Mouse (Mus musculus) hindbrain, embryonic 15.5 days (tissue): Measurements from ENCODE around the gene Lypd6b. TPM values are rescaled to one million over a fixed set of nuclear protein-coding genes. Genes with fewer than 3 reads are reported as not detected.

Experiments
- ATAC-seq: fragments of 200-750 bp; cut with Nextera tagmentation; 2 replicates; pipeline ENCODE4 v1.8.0; 2017; ENCODE audit warnings: low read depth, moderate number of reproducible peaks, moderate TSS enrichment; ENCODE audit not compliant: low FRiP score
- H3K27ac ChIP-seq: fragments of 300-500 bp; sonication (generic); replicated peaks from 2 replicates; pipeline ENCODE4 v1.5.1; 2015; ENCODE audit warnings: mild to moderate bottlenecking, inconsistent platforms
- H3K27me3 ChIP-seq: fragments of 300-500 bp; sonication (generic); 2 replicates; pipeline ENCODE4 v1.6.1; 2015; ENCODE audit warnings: control low read depth, inconsistent platforms
- H3K36me3 ChIP-seq: fragments of 300-500 bp; sonication (generic); 2 replicates; pipeline ENCODE4 v1.6.1; 2015; ENCODE audit warnings: control low read depth, inconsistent platforms
- H3K4me1 ChIP-seq: fragments of 300-500 bp; sonication (generic); replicated peaks from 2 replicates; pipeline ENCODE4 v1.6.1; 2015; ENCODE audit warnings: control low read depth, inconsistent platforms
- H3K4me2 ChIP-seq: fragments of 300-500 bp; sonication (generic); 2 replicates; pipeline ENCODE4 v1.6.1; 2015; ENCODE audit warnings: moderate library complexity, mild to moderate bottlenecking, inconsistent platforms
- H3K4me3 ChIP-seq: fragments of 300-500 bp; sonication (generic); 2 replicates; pipeline ENCODE4 v1.5.1; 2015; ENCODE audit warnings: mild to moderate bottlenecking, inconsistent platforms
- H3K9ac ChIP-seq: fragments of 300-500 bp; sonication (generic); 2 replicates; pipeline ENCODE4 v1.6.1; 2015; ENCODE audit warnings: inconsistent platforms
- H3K9me3 ChIP-seq: fragments of 300-500 bp; sonication (generic); 2 replicates; pipeline ENCODE4 v1.6.1; 2016; ENCODE audit warnings: control low read depth, inconsistent platforms
- WGBS: fragments of 180-500 bp; shearing (Covaris S2); methylation state at CpG from one replicate; pipeline ENCODE4 v1.1.7; 2015; 5-methylcytosine and 5-hydroxymethylcytosine counted together
- polyA plus RNA-seq: library from polyadenylated mRNA; unstranded; fragments of >200 nt; fragmentation: Nextera tagmentation; extraction: Ambion mirVana; gene quantifications from 2 replicates; pipeline ENCODE4 v1.2.1, GENCODE M21; 2015

The Lypd6b gene
- polyA plus RNA-seq, 1 experiment from 2014 or later, result 12.8 TPM

- 85% methylated on average over 4 of the region's 4 CpGs for WGBS
- Histone ChIP-seq H3K9ac (no peak overlapping the region), H3K9me3 (no peaks in the 10 kb centered on the region), H3K4me1 (0 out of 2 replicates have a peak, but pooled peaks cover 3% of the 10 kb centered on the region), H3K4me3 (no peak overlapping the region), H3K4me2 (no peak overlapping the region), H3K36me3 (no peaks in the 10 kb centered on the region), H3K27ac (no peak overlapping the region), H3K27me3 (no peaks in the 10 kb centered on the region)
- no peak for ATAC-seq
Measured at GRCm38 (mm10) chr2:49886209-49886608, 98.7 kb downstream of the Lypd6b start.

GRCm38 (mm10) chr2:49888346-49888745 lies 100.9 kb downstream of the Lypd6b start:
- 59% methylated on average over 4 of the region's 4 CpGs for WGBS
- Histone ChIP-seq H3K9ac (no peak overlapping the region), H3K4me1 (0 out of 2 replicates have a peak, but pooled peaks cover 3% of the 10 kb centered on the region), H3K27ac (no peak overlapping the region), H3K36me3 (no peaks in the 10 kb centered on the region), H3K4me2 (no peak overlapping the region), H3K9me3 (no peaks in the 10 kb centered on the region), H3K27me3 (no peaks in the 10 kb centered on the region), H3K4me3 (no peak overlapping the region)
- no peak for ATAC-seq

DNA sequence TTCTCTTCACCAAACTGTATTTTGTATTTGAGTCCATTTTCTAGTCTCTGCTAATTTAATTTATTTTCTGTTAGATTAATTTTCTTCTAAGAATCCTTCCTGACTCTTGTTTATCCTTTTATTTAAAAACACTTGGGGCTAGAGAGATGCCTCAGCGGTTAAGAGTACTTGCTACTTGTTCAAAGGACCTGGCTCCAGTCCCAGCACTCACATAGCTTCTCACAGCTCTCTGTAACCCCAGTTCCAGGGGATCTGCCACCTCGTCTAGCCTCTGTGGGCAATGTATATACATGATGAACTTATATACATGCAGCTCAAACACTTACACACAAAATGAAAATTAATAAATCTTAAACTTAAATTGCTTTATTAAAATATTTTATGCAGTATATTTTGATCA lies 103.2 kb downstream of the Lypd6b start:
- Histone ChIP-seq H3K9me3 (no peaks in the 10 kb centered on the region), H3K36me3 (no peaks in the 10 kb centered on the region), H3K4me1 (0 out of 2 replicates have a peak, but pooled peaks cover 3% of the 10 kb centered on the region), H3K9ac (no peak overlapping the region), H3K27me3 (no peaks in the 10 kb centered on the region), H3K4me2 (no peak overlapping the region), H3K27ac (no peak overlapping the region), H3K4me3 (no peak overlapping the region)
- WGBS, result 49% methylated on average over 2 of the region's 2 CpGs
- no peak for ATAC-seq

DNA sequence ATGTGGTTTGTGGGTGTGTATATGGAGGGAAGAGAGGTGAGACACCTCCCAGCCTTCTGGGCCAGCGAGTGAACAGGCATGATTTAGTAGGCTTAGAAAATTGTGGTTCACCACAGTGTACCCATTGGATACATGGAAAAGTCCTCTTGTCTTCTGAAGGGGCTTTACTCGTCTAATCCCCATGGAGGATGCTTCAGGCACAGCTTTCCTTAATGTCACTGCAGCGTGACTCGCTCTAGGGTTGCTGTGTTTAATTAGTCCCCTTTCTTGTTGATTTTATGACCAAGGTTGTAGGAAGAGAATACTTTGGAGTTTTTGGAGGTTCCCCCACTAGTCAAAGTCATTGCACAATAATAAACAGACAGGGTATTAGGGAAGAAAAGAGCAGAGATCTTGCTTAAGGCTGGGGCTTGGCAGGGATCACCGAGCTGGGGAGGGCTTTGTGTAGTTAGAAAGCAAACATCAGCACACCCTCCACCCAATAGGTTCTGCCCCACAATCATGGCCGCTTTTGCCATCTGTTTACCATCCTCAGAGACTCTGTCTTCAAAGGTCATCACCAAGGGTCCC lies 122.4 kb downstream of the Lypd6b start:
- Histone ChIP-seq H3K36me3 (no peaks in the 10 kb centered on the region), H3K27ac (no peak overlapping the region), H3K9ac (no peak overlapping the region), H3K27me3 (no peaks in the 10 kb centered on the region), H3K4me3 (no peak overlapping the region), H3K4me1 (no peaks in the 10 kb centered on the region), H3K9me3 (no peaks in the 10 kb centered on the region), H3K4me2 (no peak overlapping the region)
- ATAC-seq, result no peak
- WGBS, result 85% methylated on average over 6 of the region's 6 CpGs

DNA sequence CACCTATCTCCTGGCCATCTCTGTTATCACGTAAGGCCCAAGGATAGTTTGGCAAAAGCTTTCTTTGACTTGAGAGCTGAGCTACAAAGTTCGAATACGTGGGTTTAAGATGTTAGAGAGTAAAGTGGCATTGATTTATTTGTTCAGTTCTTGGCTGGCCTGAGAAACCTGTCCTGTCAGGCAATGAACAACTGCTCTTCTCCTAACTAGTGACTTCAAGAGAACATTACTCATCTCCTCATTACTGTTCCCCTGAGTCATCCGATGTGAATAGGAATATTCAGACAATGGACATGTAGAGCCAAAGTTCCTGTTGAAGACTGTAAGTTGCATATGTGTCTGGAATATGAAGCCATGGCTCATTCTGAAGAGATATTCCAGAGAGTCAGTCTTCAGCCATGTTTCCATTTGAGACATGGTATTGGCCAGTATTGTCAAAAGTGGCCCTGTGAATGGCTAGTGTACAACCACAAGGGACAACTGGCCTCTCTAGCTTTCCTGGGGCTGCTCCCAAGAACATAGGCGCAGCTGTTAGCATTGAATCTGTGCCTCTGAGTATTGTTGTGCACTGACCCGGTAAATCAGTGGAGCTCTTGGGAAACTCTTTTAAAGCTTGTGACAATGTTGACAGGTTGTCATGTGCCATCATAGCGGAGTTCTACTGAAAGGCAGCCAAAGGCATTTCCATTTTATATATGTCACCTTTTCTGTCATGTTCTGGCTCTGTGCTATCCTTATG lies 124.0 kb downstream of the Lypd6b start:
- no peaks in the 10 kb centered on the region for H3K9me3 ChIP-seq
- H3K4me3 ChIP-seq, result no peak overlapping the region
- H3K9ac ChIP-seq, result no peak overlapping the region
- no peaks in the 10 kb centered on the region for H3K4me1 ChIP-seq
- WGBS, result 68% methylated on average over 7 of the region's 7 CpGs
- H3K27ac ChIP-seq, result no peak overlapping the region
- H3K4me2 ChIP-seq, result no peak overlapping the region
- H3K36me3 ChIP-seq, result no peaks in the 10 kb centered on the region
- ATAC-seq, result no peak
- no peaks in the 10 kb centered on the region for H3K27me3 ChIP-seq

- no peak for ATAC-seq
- WGBS, result 72% methylated on average over 3 of the region's 3 CpGs
- Histone ChIP-seq H3K27me3 (no peaks in the 10 kb centered on the region), H3K9ac (no peak overlapping the region), H3K4me3 (no peak overlapping the region), H3K36me3 (no peaks in the 10 kb centered on the region), H3K4me1 (peaks cover 2% of the 10 kb centered on the region; the same call in 1 of the 2 replicates), H3K9me3 (no peaks in the 10 kb centered on the region), H3K27ac (no peak overlapping the region), H3K4me2 (no peak overlapping the region)
Measured at GRCm38 (mm10) chr2:49912261-49912895, 124.9 kb downstream of the Lypd6b start.

DNA sequence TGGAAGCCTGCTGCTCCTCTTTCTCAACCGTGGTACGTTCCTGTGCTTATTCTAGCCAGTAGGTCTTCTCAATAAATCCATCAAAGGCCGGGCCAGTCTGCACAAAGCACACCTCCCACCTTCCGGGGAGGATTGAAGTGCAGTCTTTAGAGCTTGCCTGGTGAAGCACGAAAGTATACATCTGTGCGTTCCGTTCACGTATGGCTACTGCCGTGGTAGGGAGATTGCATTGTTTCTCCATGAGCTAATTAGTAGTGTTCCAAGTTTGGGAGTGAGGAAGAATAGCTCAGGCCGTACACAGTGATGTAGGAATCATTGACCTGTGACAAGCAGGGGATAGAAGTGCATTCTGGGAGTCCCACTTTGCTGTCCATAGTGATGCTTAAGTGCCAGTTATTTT lies 130.0 kb downstream of the Lypd6b start:
- WGBS, result 24% methylated on average over 10 of the region's 10 CpGs
- no peaks in the 10 kb centered on the region for H3K27me3 ChIP-seq
- H3K9ac ChIP-seq, result no peak overlapping the region
- ATAC-seq, result no peak; the same call in 1 of the 2 replicates
- no peaks in the 10 kb centered on the region for H3K9me3 ChIP-seq
- peaks cover 10% of the 10 kb centered on the region for H3K4me1 ChIP-seq
- H3K4me3 ChIP-seq, result no peak overlapping the region
- H3K4me2 ChIP-seq, result no peak overlapping the region
- H3K27ac ChIP-seq, result no peak overlapping the region
- H3K36me3 ChIP-seq, result no peaks in the 10 kb centered on the region

GRCm38 (mm10) chr2:49918132-49918531 lies 130.6 kb downstream of the Lypd6b start:
- H3K27me3 ChIP-seq, result no peaks in the 10 kb centered on the region
- no peak overlapping the region for H3K9ac ChIP-seq
- H3K27ac ChIP-seq, result no peak overlapping the region
- H3K4me3 ChIP-seq, result no peak overlapping the region
- H3K9me3 ChIP-seq, result no peaks in the 10 kb centered on the region
- no peak overlapping the region for H3K4me2 ChIP-seq
- 82% methylated on average over 4 of the region's 4 CpGs for WGBS
- no peak for ATAC-seq
- no peaks in the 10 kb centered on the region for H3K36me3 ChIP-seq
- peaks cover 10% of the 10 kb centered on the region for H3K4me1 ChIP-seq

DNA sequence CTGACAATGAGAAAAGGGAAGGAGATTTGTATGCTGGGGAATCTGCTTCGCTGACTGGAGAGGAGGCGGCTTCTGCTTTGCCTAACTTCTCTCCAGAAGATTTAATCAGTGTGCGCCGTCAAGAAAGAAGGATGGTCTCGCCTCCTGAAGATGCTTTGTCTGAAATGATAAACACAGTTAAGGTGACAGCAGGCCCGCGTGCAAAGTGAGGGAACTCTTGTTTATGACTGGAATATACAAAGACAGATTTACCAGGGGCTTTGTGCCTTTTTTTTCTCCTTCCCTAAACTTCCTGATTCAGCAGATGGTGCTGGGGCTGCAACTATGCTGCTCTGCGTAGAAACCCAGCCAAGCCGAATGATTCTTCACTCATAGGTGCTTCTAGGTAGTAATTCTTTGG lies 131.2 kb downstream of the Lypd6b start:
- WGBS, result 29% methylated on average over 9 of the region's 9 CpGs
- Histone ChIP-seq H3K27me3 (no peaks in the 10 kb centered on the region), H3K4me3 (no peak overlapping the region), H3K9me3 (no peaks in the 10 kb centered on the region), H3K36me3 (no peaks in the 10 kb centered on the region), H3K9ac (no peak overlapping the region), H3K4me1 (peaks cover 10% of the 10 kb centered on the region), H3K27ac (no peak overlapping the region), H3K4me2 (no peak overlapping the region)
- no peak for ATAC-seq

- WGBS, result 57% methylated on average over 8 of the region's 8 CpGs
- Histone ChIP-seq H3K27ac (no peak overlapping the region), H3K4me1 (peaks cover 10% of the 10 kb centered on the region), H3K27me3 (no peaks in the 10 kb centered on the region), H3K9me3 (no peaks in the 10 kb centered on the region), H3K36me3 (no peaks in the 10 kb centered on the region), H3K9ac (no peak overlapping the region), H3K4me2 (no peak overlapping the region), H3K4me3 (no peak overlapping the region)
- peak; percentile 52; the same call in 1 of the 2 replicates for ATAC-seq
Measured at GRCm38 (mm10) chr2:49921948-49922347, 134.5 kb downstream of the Lypd6b start.

DNA sequence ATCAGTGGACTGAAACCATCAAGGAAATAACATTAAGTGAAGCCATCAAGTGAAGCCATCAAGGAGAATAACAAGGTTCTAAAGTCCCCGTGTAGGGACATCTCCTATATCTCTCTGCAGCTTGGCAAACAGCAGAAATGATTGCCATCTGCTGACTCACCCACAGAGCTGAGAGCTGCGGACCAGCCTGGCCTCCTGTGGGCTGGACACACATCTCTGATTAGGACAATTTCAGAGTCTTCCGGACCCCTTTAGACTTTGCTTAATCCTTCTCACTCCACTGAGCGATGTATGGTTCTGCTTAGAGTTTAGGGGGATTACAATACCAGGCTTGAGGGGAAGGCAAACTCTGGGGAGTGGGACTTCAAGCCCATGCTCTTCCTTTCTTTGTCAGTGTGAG lies 135.3 kb downstream of the Lypd6b start:
- Histone ChIP-seq H3K9ac (no peak overlapping the region), H3K9me3 (no peaks in the 10 kb centered on the region), H3K36me3 (no peaks in the 10 kb centered on the region), H3K27ac (no peak overlapping the region), H3K4me2 (no peak overlapping the region), H3K4me1 (peaks cover 5% of the 10 kb centered on the region; the same call in 1 of the 2 replicates), H3K27me3 (no peaks in the 10 kb centered on the region), H3K4me3 (no peak overlapping the region)
- 63% methylated on average over 4 of the region's 4 CpGs for WGBS
- ATAC-seq, result 0 out of 2 replicates have a peak, but pooled peaks have one; percentile 21

GRCm38 (mm10) chr2:49926186-49926585 lies 138.7 kb downstream of the Lypd6b start:
- 73% methylated on average over 5 of the region's 5 CpGs for WGBS
- H3K36me3 ChIP-seq, result no peaks in the 10 kb centered on the region
- no peaks in the 10 kb centered on the region for H3K4me1 ChIP-seq
- no peak for ATAC-seq
- no peaks in the 10 kb centered on the region for H3K27me3 ChIP-seq
- no peak overlapping the region for H3K9ac ChIP-seq
- no peak overlapping the region for H3K4me2 ChIP-seq
- no peak overlapping the region for H3K27ac ChIP-seq
- H3K4me3 ChIP-seq, result no peak overlapping the region
- H3K9me3 ChIP-seq, result no peaks in the 10 kb centered on the region
